Mouse (Mus musculus): Measurements from ENCODE around the gene Ano4. TPM values are rescaled to one million over a fixed set of nuclear protein-coding genes. Genes with fewer than 3 reads are reported as not detected.
A peak's percentile ranks its signal among the peaks of the same experiment; 100 is the strongest.

The Ano4 gene
- polyA plus RNA-seq, 1 experiment from 2014 or later: 0.99 TPM

DNA sequence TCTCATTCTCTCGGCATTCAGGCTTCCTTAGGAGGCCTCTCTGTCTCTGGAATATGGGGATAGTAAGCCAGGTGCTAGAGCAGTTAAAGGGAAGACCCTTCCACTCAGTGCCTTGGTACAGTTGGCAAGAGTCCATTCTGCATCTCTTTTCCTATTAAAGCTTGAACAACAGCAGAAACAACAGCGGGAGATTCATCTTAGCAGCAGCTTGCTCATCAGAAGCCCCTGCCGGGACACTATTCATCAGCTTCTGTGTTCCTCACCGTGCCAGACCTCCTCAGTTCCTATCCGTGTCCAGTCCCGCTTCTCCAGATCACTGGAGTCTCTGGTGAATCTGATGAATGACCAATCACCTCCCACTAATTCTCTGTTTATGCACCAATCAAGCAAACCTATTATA, 128.5 kb downstream of the Ano4 start:
- Histone ChIP-seq H3K4me1 (ENCODE audit: insufficient read depth) (no peaks in the 10 kb centered on the region), H3K27ac (ENCODE audit: low read depth) (no peak overlapping the region), H3K27me3 (ENCODE audit: insufficient read depth, low read length) (no peaks in the 10 kb centered on the region), H3K4me2 (no peak overlapping the region), H3K9me3 (ENCODE audit: low read depth, low read length) (no peaks in the 10 kb centered on the region), H3K4me3 (ENCODE audit: low read depth, low read length) (no peak overlapping the region), H3K36me3 (ENCODE audit: insufficient read depth) (no peaks in the 10 kb centered on the region), H3K9ac (no peak overlapping the region)
- no peak for TF ChIP-seq CTCF (IDR thresholded peaks at IDR 0.05; ENCODE audit: low read depth)
- no peak for DNase-seq
- 77% methylated on average over 6 of the region's 6 CpGs for WGBS
- ATAC-seq (ENCODE audit: insufficient read depth): no peak

DNA sequence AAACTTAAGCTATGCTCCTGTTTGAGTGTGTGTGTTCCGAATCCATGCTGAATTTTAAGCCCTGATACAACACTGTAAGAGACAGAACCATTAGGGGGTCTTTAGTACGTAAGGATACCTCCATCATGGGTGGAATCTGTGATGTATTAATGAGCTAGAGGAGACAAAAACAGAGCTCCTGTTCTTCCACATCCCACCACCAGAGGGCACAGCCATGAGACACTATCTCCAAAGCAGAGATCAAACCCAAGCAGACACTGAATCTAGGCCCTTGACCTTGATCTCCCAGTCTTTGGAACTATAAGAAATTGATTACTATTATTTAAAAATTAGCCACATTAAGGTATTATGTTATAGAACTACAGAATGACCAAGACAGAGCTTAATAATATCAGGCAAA, 138.7 kb downstream of the Ano4 start:
- Histone ChIP-seq H3K27ac (ENCODE audit: low read depth) (no peak overlapping the region), H3K4me1 (ENCODE audit: insufficient read depth) (no peaks in the 10 kb centered on the region), H3K4me3 (ENCODE audit: low read depth, low read length) (no peak overlapping the region), H3K36me3 (ENCODE audit: insufficient read depth) (no peaks in the 10 kb centered on the region), H3K9me3 (ENCODE audit: low read depth, low read length) (no peaks in the 10 kb centered on the region), H3K9ac (no peak overlapping the region), H3K4me2 (no peak overlapping the region), H3K27me3 (ENCODE audit: insufficient read depth, low read length) (no peaks in the 10 kb centered on the region)
- DNase-seq: peak; percentile 59
- peak; percentile 62 for TF ChIP-seq CTCF (IDR thresholded peaks at IDR 0.05; ENCODE audit: low read depth)
- 39% methylated on average over 2 of the region's 2 CpGs for WGBS
- no peak for ATAC-seq (ENCODE audit: insufficient read depth)

DNA sequence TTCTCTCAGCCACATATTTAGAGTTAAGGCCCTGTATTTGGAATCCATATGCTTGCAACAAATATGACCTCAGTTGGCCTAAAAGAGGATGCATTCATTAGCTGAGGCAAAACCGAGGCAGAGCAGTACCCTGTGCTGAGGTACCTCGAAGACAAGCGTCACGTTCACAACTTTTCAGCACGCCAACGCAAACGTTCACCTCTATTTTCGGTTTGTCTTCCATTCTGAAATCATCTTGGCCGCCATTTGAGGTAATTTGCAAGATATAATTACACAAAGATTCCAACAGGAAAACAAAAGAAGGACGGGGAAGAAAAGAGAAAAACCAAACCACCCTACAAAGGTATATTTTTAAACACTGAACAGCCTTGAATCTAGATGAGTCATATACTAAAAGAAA, 148.1 kb downstream of the Ano4 start:
- Histone ChIP-seq H3K27me3 (ENCODE audit: insufficient read depth, low read length) (no peaks in the 10 kb centered on the region), H3K27ac (ENCODE audit: low read depth) (no peak overlapping the region), H3K4me2 (no peak overlapping the region), H3K36me3 (ENCODE audit: insufficient read depth) (no peaks in the 10 kb centered on the region), H3K4me1 (ENCODE audit: insufficient read depth) (no peaks in the 10 kb centered on the region), H3K4me3 (ENCODE audit: low read depth, low read length) (no peak overlapping the region), H3K9ac (no peak overlapping the region), H3K9me3 (ENCODE audit: low read depth, low read length) (no peaks in the 10 kb centered on the region)
- ATAC-seq (ENCODE audit: insufficient read depth) (no peak), DNase-seq (no peak)
- TF ChIP-seq CTCF (IDR thresholded peaks at IDR 0.05; ENCODE audit: low read depth): no peak
- 91% methylated on average over 10 of the region's 10 CpGs for WGBS

GRCm38 (mm10) chr10:89195068-89195467, 149.5 kb downstream of the Ano4 start:
- Histone ChIP-seq H3K4me1 (ENCODE audit: insufficient read depth) (no peaks in the 10 kb centered on the region), H3K36me3 (ENCODE audit: insufficient read depth) (no peaks in the 10 kb centered on the region), H3K4me3 (ENCODE audit: low read depth, low read length) (no peak overlapping the region), H3K27me3 (ENCODE audit: insufficient read depth, low read length) (no peaks in the 10 kb centered on the region), H3K9ac (no peak overlapping the region), H3K4me2 (no peak overlapping the region), H3K9me3 (ENCODE audit: low read depth, low read length) (no peaks in the 10 kb centered on the region), H3K27ac (ENCODE audit: low read depth) (no peak overlapping the region)
- ATAC-seq (ENCODE audit: insufficient read depth): no peak
- 69% methylated on average over 3 of the region's 3 CpGs for WGBS
- no peak for DNase-seq
- no peak for TF ChIP-seq CTCF (IDR thresholded peaks at IDR 0.05; ENCODE audit: low read depth)

GRCm38 (mm10) chr10:89194440-89194839, 150.1 kb downstream of the Ano4 start:
- no peak for TF ChIP-seq CTCF (IDR thresholded peaks at IDR 0.05; ENCODE audit: low read depth)
- H3K9me3 ChIP-seq (ENCODE audit: low read depth, low read length): no peaks in the 10 kb centered on the region
- no peak overlapping the region for H3K9ac ChIP-seq
- H3K4me1 ChIP-seq (ENCODE audit: insufficient read depth): no peaks in the 10 kb centered on the region
- WGBS: 74% methylated on average over 7 of the region's 7 CpGs
- H3K4me3 ChIP-seq (ENCODE audit: low read depth, low read length): no peak overlapping the region
- H3K4me2 ChIP-seq: no peak overlapping the region
- H3K36me3 ChIP-seq (ENCODE audit: insufficient read depth): no peaks in the 10 kb centered on the region
- DNase-seq (no peak), ATAC-seq (ENCODE audit: insufficient read depth) (no peak)
- no peaks in the 10 kb centered on the region for H3K27me3 ChIP-seq (ENCODE audit: insufficient read depth, low read length)
- no peak overlapping the region for H3K27ac ChIP-seq (ENCODE audit: low read depth)

DNA sequence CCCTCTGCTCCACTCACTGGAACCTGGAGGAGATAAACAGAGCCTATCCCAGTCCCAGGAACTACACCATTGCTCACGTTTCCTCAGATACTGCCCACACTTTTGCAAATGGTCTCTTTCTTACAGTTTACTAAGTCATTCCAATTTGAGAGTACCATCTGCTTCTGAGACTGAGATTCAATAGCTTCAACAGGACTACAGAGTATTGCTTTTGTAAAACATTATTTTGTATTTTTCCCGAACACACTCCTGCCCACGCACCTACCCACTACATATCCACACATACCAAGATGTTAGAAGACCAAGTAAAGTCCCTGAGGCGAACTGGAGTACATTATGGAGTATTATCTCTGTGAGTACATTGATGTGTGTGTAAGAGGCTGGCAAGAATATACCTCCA, 166.6 kb downstream of the Ano4 start:
- ATAC-seq (ENCODE audit: insufficient read depth): no peak
- TF ChIP-seq CTCF (IDR thresholded peaks at IDR 0.05; ENCODE audit: low read depth): no peak
- 78% methylated on average over 4 of the region's 4 CpGs for WGBS

GRCm38 (mm10) chr10:89164533-89164932, 180.0 kb downstream of the Ano4 start:
- no peaks in the 10 kb centered on the region for H3K27me3 ChIP-seq (ENCODE audit: insufficient read depth, low read length)

More for the DNA sequence above, 166.6 kb downstream of the Ano4 start:
- Histone ChIP-seq H3K36me3 (ENCODE audit: insufficient read depth) (no peaks in the 10 kb centered on the region), H3K4me2 (no peak overlapping the region), H3K9ac (no peak overlapping the region), H3K27me3 (ENCODE audit: insufficient read depth, low read length) (no peaks in the 10 kb centered on the region), H3K4me1 (ENCODE audit: insufficient read depth) (no peaks in the 10 kb centered on the region), H3K9me3 (ENCODE audit: low read depth, low read length) (no peaks in the 10 kb centered on the region), H3K27ac (ENCODE audit: low read depth) (no peak overlapping the region), H3K4me3 (ENCODE audit: low read depth, low read length) (no peak overlapping the region)
- DNase-seq: no peak

DNA sequence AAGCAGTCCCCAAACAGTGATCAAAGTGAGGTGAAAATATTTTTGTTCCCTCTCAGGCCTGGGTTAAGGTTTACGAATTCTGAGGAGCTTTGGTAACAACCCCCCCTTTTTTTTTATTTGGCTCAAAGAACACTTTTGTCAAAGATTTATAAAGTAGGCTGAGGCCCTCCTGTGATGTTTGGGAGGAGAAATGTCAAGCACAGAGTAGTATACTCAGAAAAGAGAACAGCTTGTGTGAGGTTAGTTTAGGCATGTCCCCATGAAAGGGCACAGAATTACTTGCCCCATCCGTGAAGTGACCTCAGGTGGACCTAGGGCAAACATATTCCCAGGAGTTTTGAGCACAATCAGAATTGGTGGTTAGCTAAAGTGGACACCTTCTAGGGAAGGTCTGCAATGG, 189.1 kb downstream of the Ano4 start:
- ATAC-seq (ENCODE audit: insufficient read depth) (no peak), DNase-seq (no peak)
- Histone ChIP-seq H3K9ac (no peak overlapping the region), H3K27me3 (ENCODE audit: insufficient read depth, low read length) (no peaks in the 10 kb centered on the region), H3K4me3 (ENCODE audit: low read depth, low read length) (no peak overlapping the region), H3K27ac (ENCODE audit: low read depth) (no peak overlapping the region), H3K36me3 (ENCODE audit: insufficient read depth) (no peaks in the 10 kb centered on the region), H3K4me1 (ENCODE audit: insufficient read depth) (no peaks in the 10 kb centered on the region), H3K4me2 (no peak overlapping the region), H3K9me3 (ENCODE audit: low read depth, low read length) (no peaks in the 10 kb centered on the region)
- TF ChIP-seq CTCF (IDR thresholded peaks at IDR 0.05; ENCODE audit: low read depth): no peak
- 39% methylated on average over 2 of the region's 2 CpGs for WGBS

More at GRCm38 (mm10) chr10:89164533-89164932, 180.0 kb downstream of the Ano4 start:
- Histone ChIP-seq H3K4me3 (ENCODE audit: low read depth, low read length) (no peak overlapping the region), H3K9ac (no peak overlapping the region), H3K9me3 (ENCODE audit: low read depth, low read length) (no peaks in the 10 kb centered on the region), H3K27ac (ENCODE audit: low read depth) (no peak overlapping the region), H3K36me3 (ENCODE audit: insufficient read depth) (no peaks in the 10 kb centered on the region), H3K4me2 (no peak overlapping the region), H3K4me1 (ENCODE audit: insufficient read depth) (no peaks in the 10 kb centered on the region)
- TF ChIP-seq CTCF (IDR thresholded peaks at IDR 0.05; ENCODE audit: low read depth): no peak
- WGBS: 95% methylated on average over 1 of the region's 1 CpGs
- ATAC-seq (ENCODE audit: insufficient read depth) (no peak), DNase-seq (no peak)

All from lung, embryonic 14.5 days (tissue).